Mouse (Mus musculus): Measurements from ENCODE around the gene Parpbp.

- TF ChIP-seq EP300 (IDR thresholded peaks at IDR 0.05; ENCODE audit: low read depth) (no peak), CTCF (IDR thresholded peaks at IDR 0.05; ENCODE audit: low read depth) (no peak)
Observed at GRCm38 (mm10) chr10:88106169-88106568, 40.6 kb downstream of the Parpbp start.
